Comparison of ENCODE assay signal across 8 mouse cellular contexts in genomic region chr7:70822310-70822821, GRCm38 (mm10).
DNase-seq lines count a peak whose midpoint lies in the region; ATAC-seq and TF ChIP-seq lines count a peak whose summit lies in the region.

No protein-coding gene starts in this region.

- WGBS in lung, embryonic 14.5 days = 43% methylated on average over 9 of the region's 9 CpGs
- WGBS in stomach, embryonic 15.5 days = 45% methylated on average over 9 of the region's 9 CpGs

- DNase-seq in retina, postnatal 1 day = peak; percentile 4
- no peak for DNase-seq in retina, embryonic 14.5 days (ENCODE audit: low spot score)
- peak; percentile 94 for DNase-seq in cerebellum, postnatal 10 days
- peak; percentile 33 for DNase-seq in heart, adult 8-10 months (ENCODE audit: low spot score)
- DNase-seq in kidney, adult 9 months = peak; percentile 85
- peak; percentile 87 for DNase-seq in lung, embryonic 14.5 days

- H3K4me2 ChIP-seq in lung, embryonic 14.5 days = peak overlapping the region; percentile 45
- H3K4me2 ChIP-seq in stomach, embryonic 15.5 days = peak overlapping the region; percentile 40

- no peak overlapping the region for H3K9ac ChIP-seq in lung, embryonic 14.5 days
- no peak overlapping the region for H3K9ac ChIP-seq in stomach, embryonic 15.5 days

- ATAC-seq in lung, embryonic 14.5 days (ENCODE audit: insufficient read depth) = peak; percentile 80
- no peak for ATAC-seq in stomach, embryonic 15.5 days (ENCODE audit: insufficient read depth, low FRiP score, low read depth)
- ATAC-seq in megakaryocyte progenitor cell, adult 5-6 weeks (replicated peaks; ENCODE audit: poor library complexity) = no peak

- peak overlapping the region; percentile 64 for H3K27ac ChIP-seq in lung, embryonic 14.5 days (ENCODE audit: low read depth)
- peak overlapping the region; percentile 48; the same call in 1 of the 2 replicates for H3K27ac ChIP-seq in stomach, embryonic 15.5 days

- H3K9me3 ChIP-seq in lung, embryonic 14.5 days (ENCODE audit: low read depth, low read length) = no peaks in the 10 kb centered on the region
- no peaks in the 10 kb centered on the region for H3K9me3 ChIP-seq in stomach, embryonic 15.5 days

- H3K27me3 ChIP-seq in lung, embryonic 14.5 days (ENCODE audit: insufficient read depth, low read length) = no peaks in the 10 kb centered on the region
- H3K27me3 ChIP-seq in stomach, embryonic 15.5 days (replicated peaks) = no peaks in the 10 kb centered on the region

- no peak for TF ChIP-seq CTCF in lung, embryonic 14.5 days (IDR thresholded peaks at IDR 0.05; ENCODE audit: low read depth)

- H3K36me3 ChIP-seq in lung, embryonic 14.5 days (ENCODE audit: insufficient read depth) = no peaks in the 10 kb centered on the region
- H3K36me3 ChIP-seq in stomach, embryonic 15.5 days = no peaks in the 10 kb centered on the region

- 0 out of 2 replicates have a peak overlapping the region, but pooled peaks have one; percentile 3 for H3K4me3 ChIP-seq in lung, embryonic 14.5 days (ENCODE audit: low read depth, low read length)
- no peak overlapping the region for H3K4me3 ChIP-seq in stomach, embryonic 15.5 days (replicated peaks)

- 0 out of 2 replicates have a peak, but pooled peaks cover 2% of the 10 kb centered on the region for H3K4me1 ChIP-seq in lung, embryonic 14.5 days (ENCODE audit: insufficient read depth)
- no peaks in the 10 kb centered on the region for H3K4me1 ChIP-seq in stomach, embryonic 15.5 days
